Mouse (Mus musculus) megakaryocyte, embryonic 14.5 days (primary cell): ENCODE results near the gene Samd1. TPM values are rescaled to one million over a fixed set of nuclear protein-coding genes. Genes with fewer than 3 reads are reported as not detected.
"Not testable (repeated sequence)": the region's sequence is repeated elsewhere in the genome, so short reads cannot be mapped to it uniquely, and the experiment has no call there.

Experiments used
- H3K27me3 ChIP-seq: replicated peaks from 2 replicates; pipeline ENCODE3; 2012; ENCODE audit warnings: inconsistent platforms
- H3K36me3 ChIP-seq: replicated peaks from 2 replicates; pipeline ENCODE3; 2012; ENCODE audit warnings: low read length, inconsistent platforms, mixed read lengths
- H3K4me1 ChIP-seq: 2 replicates; pipeline ENCODE4 v1.6.1; 2012; ENCODE audit warnings: inconsistent platforms
- H3K4me3 ChIP-seq: replicated peaks from 2 replicates; pipeline ENCODE3; 2012; ENCODE audit warnings: moderate library complexity, mild to moderate bottlenecking, inconsistent platforms
- H3K9me3 ChIP-seq: 2 replicates; pipeline ENCODE4 v1.6.1; 2012; ENCODE audit warnings: inconsistent platforms
- FLI1 ChIP-seq: IDR thresholded peaks from 2 replicates; pipeline ENCODE4 v1.6.1; 2012; ENCODE audit warnings: low read length, inconsistent platforms, mixed read lengths
- GATA1 ChIP-seq: IDR thresholded peaks from 3 replicates; pipeline ENCODE4 v1.6.1; 2012; ENCODE audit warnings: mixed read lengths, low read length, inconsistent platforms, borderline replicate concordance
- polyA plus RNA-seq: library from polyadenylated mRNA; stranded (reverse); fragments of >175 nt; gene quantifications from 2 replicates; pipeline ENCODE4 v1.2.3, GENCODE M21; 2012; ENCODE audit warnings: low replicate concordance; ENCODE audit not compliant: insufficient read depth

The Samd1 gene
- polyA plus RNA-seq, 1 experiment, result 104 TPM

- Histone ChIP-seq H3K27me3 (no peaks in the 10 kb centered on the region), H3K9me3 (no peaks in the 10 kb centered on the region), H3K36me3 (peaks cover 62% of the 10 kb centered on the region), H3K4me1 (peaks cover 58% of the 10 kb centered on the region), H3K4me3 (peak overlapping the region; percentile 91)
- TF ChIP-seq FLI1 (no peak), GATA1 (no peak)
Measured at GRCm38 (mm10) chr8:83999057-83999705, 1.7 kb downstream of the Samd1 start.

- peak overlapping the region; percentile 91 for H3K4me3 ChIP-seq
- no peaks in the 10 kb centered on the region for H3K9me3 ChIP-seq
- TF ChIP-seq FLI1 (no peak), GATA1 (no peak)
- peaks cover 55% of the 10 kb centered on the region for H3K4me1 ChIP-seq
- no peaks in the 10 kb centered on the region for H3K27me3 ChIP-seq
- peaks cover 55% of the 10 kb centered on the region for H3K36me3 ChIP-seq
Measured at GRCm38 (mm10) chr8:83999825-84000224, 2.4 kb downstream of the Samd1 start.

GRCm38 (mm10) chr8:84001281-84002000, 4.0 kb downstream of the Samd1 start, which contains the start of gene 1700067K01Rik:
TSS of gene 1700067K01Rik (plus strand) at chr8:84001502.
- no peak within 1 kb of the TSS for H3K4me3 ChIP-seq
- H3K9me3 ChIP-seq, result no peaks in the 10 kb centered on the region
- H3K4me1 ChIP-seq, result peaks cover 50% of the 10 kb centered on the region
- no peaks in the 10 kb centered on the region for H3K27me3 ChIP-seq
- no peak for TF ChIP-seq FLI1
- no peak for TF ChIP-seq GATA1
- H3K36me3 ChIP-seq, result peaks cover 47% of the 10 kb centered on the region

- Histone ChIP-seq H3K4me1 (peaks cover 49% of the 10 kb centered on the region), H3K4me3 (peak overlapping the region; percentile 10), H3K36me3 (peaks cover 47% of the 10 kb centered on the region), H3K27me3 (no peaks in the 10 kb centered on the region), H3K9me3 (no peaks in the 10 kb centered on the region)
- TF ChIP-seq GATA1, result no peak
- no peak for TF ChIP-seq FLI1
Measured at GRCm38 (mm10) chr8:84002957-84003611, 5.6 kb downstream of the Samd1 start.

GRCm38 (mm10) chr8:84003612-84004246, 6.3 kb downstream of the Samd1 start:
- TF ChIP-seq GATA1 (no peak), FLI1 (no peak)
- Histone ChIP-seq H3K4me1 (peaks cover 48% of the 10 kb centered on the region), H3K9me3 (no peaks in the 10 kb centered on the region), H3K27me3 (no peaks in the 10 kb centered on the region), H3K4me3 (peak overlapping the region; percentile 91), H3K36me3 (peaks cover 47% of the 10 kb centered on the region)

- Histone ChIP-seq H3K36me3 (peaks cover 38% of the 10 kb centered on the region), H3K4me3 (peak overlapping the region; percentile 91), H3K9me3 (no peaks in the 10 kb centered on the region), H3K27me3 (no peaks in the 10 kb centered on the region), H3K4me1 (peaks cover 38% of the 10 kb centered on the region)
- no peak for TF ChIP-seq GATA1
- no peak for TF ChIP-seq FLI1
Measured at GRCm38 (mm10) chr8:84004533-84005201, 7.2 kb downstream of the Samd1 start.

- H3K4me1 ChIP-seq, result peaks cover 43% of the 10 kb centered on the region
- not testable (repeated sequence) for H3K9me3 ChIP-seq, H3K4me3 ChIP-seq, H3K27me3 ChIP-seq
- peaks cover 29% of the 10 kb centered on the region for H3K36me3 ChIP-seq
Measured at GRCm38 (mm10) chr8:84005502-84005901, 8.0 kb downstream of the Samd1 start.

GRCm38 (mm10) chr8:84008362-84008761, 10.9 kb downstream of the Samd1 start:
- Histone ChIP-seq H3K4me1 (peaks cover 60% of the 10 kb centered on the region), H3K27me3 (peaks cover 35% of the 10 kb centered on the region), H3K36me3 (peaks cover under 1% of the 10 kb centered on the region), H3K9me3 (no peaks in the 10 kb centered on the region), H3K4me3 (no peak overlapping the region)
- TF ChIP-seq GATA1, result no peak
- no peak for TF ChIP-seq FLI1

- Histone ChIP-seq H3K4me3 (peak overlapping the region; percentile 44), H3K36me3 (no peaks in the 10 kb centered on the region), H3K27me3 (peaks cover 40% of the 10 kb centered on the region), H3K4me1 (peaks cover 48% of the 10 kb centered on the region), H3K9me3 (no peaks in the 10 kb centered on the region)
- TF ChIP-seq GATA1 (no peak), FLI1 (no peak)
Measured at GRCm38 (mm10) chr8:84009876-84010275, 12.4 kb downstream of the Samd1 start.
